Mouse (Mus musculus) layer of hippocampus, adult 11-12 months (tissue): ENCODE results near the gene Atp1a1.

ENCODE experiments used
- DNase-seq: peaks from one replicate; pipeline ENCODE4 v3.0.0; 2022; ENCODE audit warnings: low spot score

Gene Atp1a1

DNA sequence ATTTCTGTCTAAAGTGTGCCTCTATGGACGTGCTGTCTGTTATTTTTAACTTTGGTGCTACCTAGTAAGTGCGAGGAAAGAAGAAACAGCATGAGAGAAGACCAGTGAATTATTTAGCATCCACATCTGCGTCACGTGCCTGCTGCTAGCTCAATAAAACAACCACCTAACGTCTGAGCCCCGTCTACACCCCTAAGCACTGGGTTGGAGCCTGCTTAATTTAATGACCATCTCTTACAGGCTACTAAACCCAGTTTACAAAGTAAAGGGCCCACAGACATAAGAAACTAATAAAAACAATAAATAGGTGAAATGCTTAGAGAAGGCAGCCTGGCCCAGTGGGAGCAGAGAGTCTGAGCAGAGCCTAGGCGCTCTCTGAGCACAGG lies 11.2 kb downstream of the Atp1a1 start:
- no peak for DNase-seq

DNA sequence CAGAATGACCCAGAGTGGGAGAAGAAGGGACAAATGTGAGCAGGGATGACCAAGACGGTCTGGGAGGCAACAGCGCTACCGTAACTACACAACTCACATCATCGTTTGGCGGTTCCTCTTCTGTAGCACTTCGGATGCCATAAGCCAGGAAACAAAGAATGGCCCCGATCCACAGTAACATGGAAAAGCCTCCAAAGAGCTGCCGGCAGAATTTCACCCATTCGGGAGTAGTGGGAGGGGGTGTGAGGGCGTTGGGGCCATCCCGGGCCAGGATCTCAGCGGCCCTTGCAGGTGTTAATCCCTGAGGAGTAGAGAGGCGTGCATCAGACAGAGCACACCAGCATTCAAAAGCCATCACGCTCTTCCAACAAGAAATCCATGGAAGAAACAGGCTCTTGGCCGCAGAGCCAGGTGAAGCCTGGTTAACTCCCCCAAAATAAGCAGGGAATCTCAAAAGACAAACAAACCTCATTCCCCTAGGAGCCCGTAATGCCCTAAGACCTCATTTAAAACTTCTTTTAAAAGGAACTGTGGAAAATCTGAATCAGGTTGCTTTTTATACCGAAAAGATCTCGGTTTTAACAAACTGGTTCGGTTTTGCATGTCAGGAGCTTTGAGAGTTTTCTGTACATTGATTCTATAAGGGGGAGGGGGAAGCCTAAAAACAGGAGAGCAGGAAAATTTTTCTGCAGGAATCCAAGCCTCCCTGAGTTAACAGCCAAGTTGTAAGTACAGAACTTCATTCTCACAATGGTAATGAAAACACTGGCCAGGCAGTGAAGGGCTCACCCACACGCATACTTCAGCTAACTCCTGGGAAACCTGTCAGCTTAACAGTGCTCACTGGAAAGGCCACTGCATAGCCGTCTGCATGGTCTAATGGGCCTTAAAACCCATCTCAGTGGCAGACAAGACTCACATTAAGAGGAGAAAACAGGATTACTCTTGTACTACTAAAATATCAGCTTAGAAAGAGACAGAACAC lies 11.9 kb downstream of the Atp1a1 start:
- DNase-seq, result no peak

DNA sequence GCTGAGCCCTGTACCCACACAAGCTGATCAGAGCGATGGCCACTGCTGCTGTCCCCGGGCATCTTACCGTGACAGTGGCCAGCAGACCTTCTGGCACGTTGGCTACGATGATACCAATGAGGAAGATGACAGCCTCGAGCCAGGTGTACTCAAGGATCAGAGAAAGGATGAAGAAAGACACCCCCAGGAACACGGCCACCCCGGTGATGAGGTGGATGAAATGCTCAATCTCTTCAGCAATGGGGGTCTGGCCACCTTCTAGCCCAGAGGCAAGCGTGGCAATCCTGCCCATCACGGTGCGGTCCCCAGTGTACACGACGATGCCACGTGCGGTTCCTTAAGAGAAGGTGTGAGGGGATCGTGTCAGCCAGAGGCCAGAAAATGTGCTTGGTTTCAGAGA lies 14.1 kb downstream of the Atp1a1 start:
- no peak for DNase-seq

DNA sequence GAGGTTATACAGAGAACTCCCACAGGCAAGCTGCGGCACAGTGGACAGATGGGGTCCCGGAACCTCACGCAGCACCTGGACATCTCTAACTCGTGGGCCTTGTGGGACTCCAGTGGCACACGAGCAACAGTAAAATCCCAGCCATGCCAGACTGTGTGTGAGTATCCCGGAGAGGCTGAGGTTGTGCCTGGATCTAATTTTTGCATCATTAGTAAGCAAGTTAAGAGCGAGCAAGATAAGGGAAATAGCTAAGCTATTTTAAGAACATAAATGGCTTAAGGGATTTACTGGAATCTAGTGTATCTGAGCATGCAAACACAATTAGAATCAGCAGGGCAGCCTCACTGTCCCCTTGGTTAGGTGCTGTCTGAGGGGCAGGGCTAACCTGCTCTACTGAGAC lies 16.2 kb downstream of the Atp1a1 start:
- DNase-seq, result no peak

DNA sequence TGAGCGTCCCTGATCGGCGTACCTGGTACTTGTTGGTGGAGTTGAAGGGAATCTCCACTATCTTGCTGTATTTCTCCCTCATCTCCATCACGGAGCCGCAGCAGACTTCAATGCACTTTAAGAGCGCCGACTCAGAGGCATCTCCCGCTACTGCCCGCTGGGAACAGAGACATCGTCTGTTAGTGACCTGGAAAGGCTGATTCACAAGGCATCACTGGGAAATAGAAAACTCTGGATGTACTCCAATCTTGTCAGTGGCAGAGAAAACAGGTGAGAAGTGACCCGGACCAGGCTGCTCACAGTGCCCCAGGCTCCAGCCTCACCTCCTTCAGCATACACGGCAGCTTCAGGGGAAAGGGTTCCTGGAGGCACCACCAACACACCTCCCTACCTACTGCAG lies 17.7 kb downstream of the Atp1a1 start:
- DNase-seq, result no peak

DNA sequence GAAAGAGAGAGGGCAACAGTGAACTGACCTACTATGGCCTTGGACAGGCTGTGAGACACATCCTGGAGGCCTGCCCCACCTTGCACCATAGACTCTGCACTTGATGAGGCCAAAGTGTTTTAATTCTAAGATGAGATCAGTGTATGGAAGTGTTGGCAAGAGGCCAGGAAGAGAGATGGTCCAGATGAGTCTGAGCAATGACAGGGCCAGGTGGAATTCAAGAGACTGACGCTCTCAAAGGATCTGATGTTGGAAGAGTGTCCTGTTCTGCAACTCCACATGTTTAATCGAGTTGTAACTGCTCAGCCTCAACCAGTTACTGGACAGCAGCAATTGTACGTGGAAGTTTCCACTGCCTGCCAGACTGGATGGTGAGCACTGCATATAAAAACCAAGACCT lies 26.4 kb downstream of the Atp1a1 start:
- DNase-seq, result no peak

DNA sequence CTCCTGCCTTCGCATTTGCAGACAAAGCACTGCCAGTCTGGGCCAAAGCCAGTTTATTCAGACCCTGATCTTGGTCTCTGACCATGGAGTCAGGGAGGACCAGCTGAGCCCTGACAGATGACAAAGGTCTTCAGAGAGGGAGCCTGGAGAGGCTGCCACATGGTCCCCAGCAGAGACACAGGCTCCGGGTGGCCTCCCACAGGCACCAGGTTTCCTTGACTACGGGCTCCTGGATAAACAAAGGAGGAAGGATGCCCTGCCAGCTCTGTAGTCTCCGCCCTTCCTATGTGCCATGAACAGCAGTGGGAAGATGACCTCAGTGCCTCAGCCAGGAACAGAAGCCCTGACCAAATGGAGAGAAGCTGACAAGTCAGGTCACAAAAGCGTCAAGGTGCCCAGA lies 27.1 kb downstream of the Atp1a1 start:
- peak; percentile 53 for DNase-seq

DNA sequence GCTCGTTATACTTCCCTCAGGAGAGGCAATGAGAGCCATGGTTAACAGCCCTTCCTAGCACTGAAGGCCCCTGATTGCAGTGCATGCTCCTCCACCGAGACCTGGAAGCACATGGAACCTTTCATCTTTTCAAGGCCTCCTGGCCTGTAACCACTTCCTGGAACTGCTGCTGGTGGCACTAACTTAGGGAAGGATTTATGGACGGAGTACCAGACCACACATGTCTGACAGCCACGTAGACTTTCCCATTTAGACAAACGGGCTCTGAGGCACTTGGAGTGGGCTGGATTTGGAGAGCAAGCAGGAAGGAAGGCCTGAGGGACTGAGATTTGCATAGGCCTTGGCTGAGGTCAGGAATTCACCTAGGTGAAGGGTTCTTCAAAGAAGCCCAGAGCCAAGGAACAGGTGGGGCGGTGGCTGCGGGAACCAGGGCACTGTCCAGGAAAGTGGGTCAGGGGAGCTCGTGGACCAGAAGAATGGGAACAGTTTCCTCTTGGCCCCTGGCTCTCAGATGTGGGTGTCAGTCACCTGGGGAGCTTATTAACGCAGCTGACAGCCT lies 28.9 kb downstream of the Atp1a1 start:
- DNase-seq, result no peak

DNA sequence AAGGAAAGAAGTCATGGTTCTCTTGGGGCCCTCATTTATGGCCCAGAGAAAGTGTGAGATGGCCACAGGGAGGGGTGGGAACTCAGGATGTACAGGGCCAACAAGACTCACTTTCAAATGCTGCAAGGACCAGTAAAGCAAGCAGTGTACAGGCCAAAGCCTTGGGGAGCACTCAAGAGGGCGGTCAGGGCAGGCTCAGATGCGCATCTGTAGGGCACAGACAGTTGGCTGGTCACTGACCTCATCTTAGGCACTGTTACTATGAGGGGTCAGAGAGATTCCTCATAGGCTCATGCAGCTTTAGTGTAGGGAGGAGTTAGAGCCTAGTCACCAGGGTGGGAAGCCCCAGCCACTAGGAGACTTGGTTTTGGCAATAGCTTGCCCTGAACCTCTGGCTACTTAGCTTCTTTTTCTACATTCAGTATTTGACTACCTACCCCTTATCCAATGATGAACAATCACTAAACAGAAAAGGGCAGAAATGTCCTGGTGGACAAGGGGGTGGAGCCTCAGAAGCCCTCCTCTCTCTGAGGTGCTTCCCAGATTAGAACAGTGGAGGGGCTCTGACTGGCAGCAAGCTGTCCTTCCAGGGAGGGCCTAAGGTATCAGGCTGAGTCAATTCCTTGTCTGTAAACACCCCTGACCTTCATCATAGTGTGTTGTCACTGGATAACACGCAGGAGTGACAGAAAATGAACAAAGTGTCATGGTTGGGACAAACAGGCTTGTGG lies 29.9 kb downstream of the Atp1a1 start:
- no peak for DNase-seq

DNA sequence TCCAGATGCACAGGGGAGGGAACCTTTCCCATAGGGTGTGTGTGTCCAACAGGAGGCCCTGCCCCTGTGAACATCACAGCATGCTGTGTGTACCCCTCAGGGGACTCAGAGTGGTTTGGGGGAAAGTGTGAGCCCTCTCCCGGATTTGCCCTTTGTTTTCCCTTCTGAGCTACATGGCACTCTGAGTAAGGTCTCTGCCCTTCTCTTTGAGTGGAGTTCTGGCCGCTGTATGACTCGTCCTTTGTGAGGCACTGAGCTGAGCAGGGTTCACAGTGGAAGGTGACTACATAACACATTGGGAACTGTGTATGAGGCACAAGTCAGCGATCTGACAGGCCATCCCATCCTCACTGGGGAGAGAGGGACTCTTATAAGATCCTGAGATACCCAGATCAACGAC lies 31.5 kb downstream of the Atp1a1 start:
- DNase-seq, result no peak

DNA sequence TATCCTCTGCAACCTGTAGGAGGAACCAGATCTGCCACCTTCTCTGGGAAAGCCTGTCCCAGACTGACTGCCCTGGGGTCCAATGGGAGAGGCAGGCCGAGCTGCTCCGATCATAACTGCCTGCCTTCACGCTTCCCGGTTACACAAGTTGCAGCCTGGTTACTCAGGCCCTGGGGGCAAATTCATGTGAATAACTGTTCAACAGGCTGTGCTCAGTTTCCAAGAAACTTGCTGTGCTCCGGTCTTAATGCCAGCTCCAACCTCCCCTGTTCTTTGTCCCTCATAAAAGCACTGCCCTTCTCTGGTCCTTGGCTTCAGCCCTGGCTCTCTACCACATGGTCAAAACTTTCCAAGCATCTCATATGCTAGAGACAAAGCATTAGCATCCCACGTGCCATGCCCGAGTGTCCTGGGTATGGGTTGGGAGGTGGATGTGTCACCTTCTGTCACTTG lies 32.3 kb downstream of the Atp1a1 start:
- no peak for DNase-seq

DNA sequence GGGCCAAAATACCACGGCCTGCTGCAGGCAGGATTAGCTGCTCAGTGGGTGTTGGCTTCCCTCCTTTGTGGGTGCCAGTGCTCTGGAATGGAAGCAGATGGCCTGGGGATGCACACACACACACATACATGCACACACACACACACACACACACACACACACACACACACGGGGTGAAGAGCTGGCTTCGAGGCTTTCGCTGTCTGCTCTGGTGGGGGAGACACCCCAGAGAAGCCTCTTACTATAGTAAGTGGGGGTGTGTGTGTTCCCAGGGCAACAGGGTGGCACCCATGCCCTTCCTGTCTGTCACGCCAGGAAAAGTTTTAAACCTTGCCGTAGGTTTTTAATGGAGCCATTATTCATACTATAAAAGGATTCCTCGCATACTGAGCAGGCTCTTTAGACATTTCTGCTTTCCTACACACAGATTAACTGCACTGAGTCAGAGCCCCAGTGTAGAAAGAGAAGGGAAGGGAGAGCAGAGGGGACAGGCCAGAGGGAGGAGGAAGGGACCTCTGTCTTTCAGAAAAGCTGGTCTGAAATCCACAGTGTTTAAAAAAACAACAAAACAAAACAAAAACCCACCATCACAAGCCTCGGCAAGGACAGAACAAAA lies 32.9 kb downstream of the Atp1a1 start:
- DNase-seq, result no peak

DNA sequence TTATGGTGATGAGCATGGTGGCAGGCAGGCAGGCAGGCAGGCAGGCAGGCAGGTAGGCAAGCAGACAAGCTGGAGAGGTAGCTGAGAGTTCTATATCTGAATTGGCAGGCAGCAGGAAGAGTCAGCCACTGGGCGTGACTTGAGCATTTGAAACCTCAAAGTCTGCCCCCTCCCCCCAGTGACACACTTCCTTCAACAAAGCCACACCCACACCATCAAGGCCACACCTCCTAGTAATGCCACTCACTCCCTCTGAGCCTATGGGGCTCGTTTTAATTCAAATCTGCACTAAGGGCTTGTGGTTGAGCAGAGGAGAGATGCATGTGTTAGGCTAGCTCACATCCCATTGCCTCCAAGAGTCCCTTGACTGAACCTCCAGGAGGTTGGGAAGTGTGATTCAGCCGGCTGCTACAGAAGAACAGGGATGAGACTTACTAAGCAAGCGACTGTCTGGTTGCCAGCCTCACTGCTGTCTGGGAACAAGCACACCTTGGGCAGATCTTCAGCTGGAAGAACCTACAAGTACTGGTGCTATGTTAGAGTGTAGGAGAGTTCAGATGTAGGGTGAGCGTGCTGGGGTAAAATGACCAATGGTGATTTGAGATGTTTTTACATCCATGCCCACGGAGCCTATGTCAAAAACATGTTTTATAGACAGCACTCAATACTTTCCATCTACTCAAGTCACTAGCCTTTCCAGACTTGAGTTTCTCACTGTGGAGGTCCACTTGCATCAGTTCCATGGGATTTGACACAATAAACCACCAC lies 33.6 kb downstream of the Atp1a1 start:
- no peak for DNase-seq

DNA sequence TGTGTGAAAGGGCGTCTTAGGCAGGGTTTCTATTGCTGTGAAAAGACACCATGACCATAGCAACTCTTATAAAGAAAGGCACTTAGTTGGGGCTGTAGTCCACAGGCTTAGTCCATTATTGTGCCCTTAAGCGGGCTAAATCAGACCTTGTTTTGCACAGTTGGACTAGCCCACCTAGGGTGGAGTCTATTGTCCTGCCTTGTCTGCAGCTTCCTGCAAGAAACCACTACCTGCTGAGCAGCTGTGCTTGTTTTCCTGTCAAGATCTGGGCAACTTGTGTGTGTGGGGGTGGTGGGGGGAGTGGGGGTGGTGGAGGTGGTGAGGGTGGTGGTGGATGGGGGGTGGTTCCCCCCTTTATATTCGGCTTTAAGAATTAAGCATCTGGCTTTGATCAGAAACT lies 34.2 kb downstream of the Atp1a1 start:
- no peak for DNase-seq

DNA sequence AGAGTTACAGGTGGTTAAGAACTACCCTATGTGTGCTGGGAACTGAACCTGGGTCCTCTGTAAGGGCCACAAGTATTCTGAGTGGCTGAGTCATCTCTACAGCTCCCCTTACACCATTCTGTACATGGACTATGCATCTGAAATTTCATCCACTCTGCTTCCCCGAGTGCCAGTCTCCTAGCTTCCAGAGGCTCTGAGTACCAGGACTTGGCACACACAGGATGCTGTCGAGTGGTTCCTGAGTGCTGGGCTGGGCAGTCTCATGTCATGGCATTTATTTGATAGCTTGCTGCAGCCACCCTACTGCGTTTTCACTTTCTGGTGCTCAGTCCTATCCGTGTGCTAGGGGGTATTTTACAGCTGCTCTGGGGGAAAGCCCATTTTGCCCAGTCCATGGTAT lies 35.9 kb downstream of the Atp1a1 start:
- DNase-seq, result no peak

DNA sequence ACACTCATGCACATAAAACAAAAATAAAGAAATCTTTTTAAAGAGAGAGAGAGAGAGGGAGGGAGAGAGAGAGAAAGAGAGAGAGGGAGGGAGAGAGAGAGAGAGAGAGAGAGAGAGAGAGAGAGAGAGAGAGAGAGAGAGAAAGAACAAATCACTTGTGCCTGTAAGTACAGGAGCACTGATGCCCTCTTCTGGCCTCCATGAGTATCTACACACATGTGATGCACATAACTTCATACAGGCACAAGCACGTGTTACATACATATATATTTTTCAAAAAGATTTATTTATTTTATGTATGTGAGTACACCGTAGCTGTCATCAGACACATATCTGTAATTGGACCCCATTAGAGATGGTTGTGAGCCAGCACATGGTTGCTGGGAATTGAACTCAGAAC lies 40.5 kb downstream of the Atp1a1 start:
- no peak for DNase-seq

DNA sequence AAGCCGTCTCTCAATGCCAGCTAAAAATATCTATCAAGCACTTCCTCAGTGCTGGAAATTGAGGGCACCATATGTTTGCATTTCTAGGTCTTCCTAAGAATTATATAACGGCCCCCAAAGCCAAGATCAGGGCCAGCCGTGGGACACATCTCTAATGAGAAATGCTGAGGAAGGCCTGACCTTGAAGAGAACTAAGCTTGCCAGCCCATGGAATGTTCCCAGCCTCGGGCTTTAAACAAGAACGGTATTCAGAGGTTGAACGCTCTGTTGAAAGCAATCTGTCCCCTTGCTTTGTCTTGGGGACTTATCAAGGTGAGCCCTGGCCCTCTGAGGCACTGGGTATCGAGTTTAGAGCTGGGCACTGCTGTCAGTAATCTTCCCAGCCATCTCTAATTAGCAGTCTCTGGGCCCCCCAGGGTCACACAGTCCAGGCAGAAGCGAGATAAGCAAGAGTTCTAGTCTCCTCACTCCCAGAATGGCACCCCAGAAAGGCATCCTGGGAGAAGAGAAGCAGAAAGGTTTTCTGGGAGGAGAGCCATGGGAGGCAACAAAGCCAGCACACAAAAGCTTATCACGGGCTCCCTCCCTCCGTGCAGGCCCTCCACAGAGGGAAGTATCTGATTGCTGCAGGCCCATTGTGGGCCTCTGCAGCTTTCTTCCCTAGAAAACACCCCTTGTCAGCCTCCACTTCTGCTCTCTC lies 41.8 kb downstream of the Atp1a1 start:
- DNase-seq, result no peak

DNA sequence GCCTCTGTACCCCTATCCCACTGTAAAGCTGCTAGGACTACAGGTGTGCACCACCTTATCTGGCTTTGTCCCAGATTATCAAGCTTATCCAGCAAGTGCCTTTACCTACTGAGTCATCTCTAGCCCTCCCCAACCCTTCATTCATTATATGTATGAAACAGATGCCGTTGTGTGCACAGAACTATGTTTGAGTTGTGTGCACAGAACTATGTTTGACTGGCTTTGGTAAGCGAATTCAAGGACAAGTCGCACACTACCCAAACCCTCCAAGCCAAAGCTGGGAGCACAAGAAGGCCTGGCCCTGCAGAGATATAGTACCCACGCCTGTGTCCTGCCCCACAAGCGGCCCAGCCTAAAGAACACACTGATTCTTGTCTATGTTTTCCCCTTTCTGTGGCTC lies 42.5 kb downstream of the Atp1a1 start:
- no peak for DNase-seq

DNA sequence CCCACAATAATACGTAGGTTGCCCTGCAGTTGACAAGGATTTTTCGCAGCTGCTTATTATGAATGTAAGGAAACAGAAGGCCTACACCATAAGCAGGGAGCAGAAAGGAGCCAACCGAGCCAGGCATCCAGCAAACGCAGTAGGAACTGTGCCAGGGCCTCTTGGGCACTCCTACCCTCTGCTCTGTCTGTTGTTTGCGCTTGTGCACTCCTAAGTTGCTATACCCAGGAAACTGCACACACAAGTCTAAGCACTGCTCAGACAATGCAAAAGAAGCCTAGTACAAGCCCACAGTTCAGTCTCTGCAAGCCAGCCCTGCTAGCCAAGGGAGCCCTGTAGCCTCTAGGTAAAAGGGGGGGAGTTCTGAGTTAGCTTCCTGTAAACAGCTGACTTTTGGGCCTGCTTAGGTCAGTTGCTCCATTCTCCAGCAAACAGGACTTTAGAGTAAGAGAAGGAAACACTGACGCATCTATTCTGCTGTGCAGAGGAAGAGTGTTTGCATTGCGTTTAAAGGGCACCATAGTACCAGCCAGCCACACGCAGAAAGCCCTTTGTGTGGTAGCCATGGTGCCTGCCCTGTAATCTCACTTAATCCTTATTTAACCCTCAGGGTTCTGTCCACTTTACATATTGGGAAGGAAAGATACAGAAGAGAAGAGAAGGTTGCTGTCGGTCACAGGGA lies 43.5 kb downstream of the Atp1a1 start:
- no peak for DNase-seq

DNA sequence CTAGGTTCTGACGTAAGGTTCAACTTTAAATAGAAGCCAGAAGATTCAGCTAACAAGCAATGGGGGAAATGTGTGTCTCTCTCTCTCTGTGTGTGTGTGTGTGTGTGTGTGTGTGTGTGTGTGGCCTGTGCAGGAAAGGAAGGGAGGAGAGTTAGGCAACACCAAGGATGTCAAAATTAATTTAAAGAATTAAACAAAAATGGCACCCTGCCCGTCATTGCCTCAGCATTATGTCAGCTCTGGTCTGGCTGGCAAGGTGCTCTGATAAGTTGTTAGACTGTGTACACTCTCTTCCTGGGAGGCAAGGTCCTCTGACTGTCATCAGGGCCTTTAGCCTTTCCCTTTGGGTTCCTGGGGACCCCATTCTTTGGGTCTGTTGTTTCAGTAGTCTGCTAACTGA lies 47.8 kb downstream of the Atp1a1 start:
- no peak for DNase-seq
